Mouse (Mus musculus) liver, embryonic 14.5 days (tissue): Measurements from ENCODE around the gene Esm1.
"Not testable (repeated sequence)": the region's sequence is repeated elsewhere in the genome, so short reads cannot be mapped to it uniquely, and the experiment has no call there.

ENCODE experiments used
- CTCF ChIP-seq: IDR thresholded peaks from 2 replicates; pipeline ENCODE4 v1.5.1; 2016; ENCODE audit warnings: antibody characterized with exemption, low read depth, control low read depth
- EP300 ChIP-seq: IDR thresholded peaks from 2 replicates; pipeline ENCODE4 v1.6.1; 2016; ENCODE audit warnings: antibody characterized with exemption, low read depth

DNA sequence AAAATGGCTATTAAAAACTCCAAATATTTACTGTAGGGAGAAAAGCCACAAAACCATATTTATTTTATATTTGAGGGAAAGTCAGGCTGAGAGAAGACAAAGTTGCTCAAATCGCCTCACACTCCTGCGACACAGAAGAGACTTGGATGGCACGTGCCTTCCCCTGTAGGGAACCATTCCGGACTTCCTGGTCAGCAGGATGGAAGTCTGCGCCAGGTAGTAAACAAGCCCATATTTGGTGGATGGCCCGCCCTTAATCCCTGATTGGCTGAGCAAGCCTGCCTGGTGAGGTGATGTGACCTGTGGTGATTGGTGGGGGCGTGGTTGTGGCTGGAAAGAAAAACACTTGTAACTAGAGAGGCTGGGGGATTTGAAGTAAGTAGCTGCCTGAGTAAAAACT is 43.1 kb downstream of the Esm1 start:
- TF ChIP-seq CTCF, EP300: not testable (repeated sequence)
